Mouse (Mus musculus) layer of hippocampus, postnatal 14 days (tissue): Measurements from ENCODE around the gene Synpo2. TPM values are rescaled to one million over a fixed set of nuclear protein-coding genes. Genes with fewer than 3 reads are reported as not detected.
"Not testable (repeated sequence)": the region's sequence is repeated elsewhere in the genome, so short reads cannot be mapped to it uniquely, and the experiment has no call there.

ENCODE experiments used
- DNase-seq, 2 experiments: peaks; one replicate each; pipeline ENCODE4 v3.0.0; 2021 to 2022; ENCODE audit warnings: low spot score in 2 of 2, mixed read lengths in 1 of 2
- total RNA-seq, 2 experiments: library from RNA; stranded (reverse); gene quantifications; 2 replicates each; pipeline ENCODE4 v1.2.3; 2021

Gene Synpo2
- total RNA-seq, 2 experiments from 2014 or later, result 2.3 to 10.3 TPM

- no peak for DNase-seq
Observed at GRCm38 (mm10) chr3:123138274-123139003, 97.5 kb downstream of the Synpo2 start.

GRCm38 (mm10) chr3:123132101-123132500 is 103.8 kb downstream of the Synpo2 start:
- no peak for DNase-seq

GRCm38 (mm10) chr3:123131151-123131756 is 104.7 kb downstream of the Synpo2 start:
- no peak for DNase-seq

- DNase-seq, result no peak
Observed at GRCm38 (mm10) chr3:123130314-123131150, 105.4 kb downstream of the Synpo2 start.

- peak in 1 of 2 experiments; percentile 31 for DNase-seq
Observed at GRCm38 (mm10) chr3:123128781-123129180, 107.2 kb downstream of the Synpo2 start.

DNA sequence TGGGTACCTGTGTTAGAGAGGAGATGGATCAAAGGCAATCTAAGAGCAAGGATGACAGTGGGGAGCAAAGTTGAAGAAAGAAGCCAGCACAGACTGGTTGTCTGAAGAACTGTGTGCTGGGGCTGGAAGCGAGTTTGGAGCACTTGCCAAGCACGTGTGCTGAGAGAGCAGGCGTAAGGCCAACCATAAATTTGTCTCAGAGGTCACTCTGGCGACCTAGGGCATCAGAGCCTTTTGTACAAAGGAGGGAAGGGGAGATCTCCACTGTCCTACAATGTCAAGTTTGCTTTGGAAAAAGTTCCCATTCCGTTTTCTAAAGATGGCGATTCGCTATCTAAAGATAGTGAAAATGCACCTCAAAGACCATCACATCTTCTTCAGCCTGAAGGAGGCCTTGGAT is 107.9 kb downstream of the Synpo2 start:
- DNase-seq, result no peak

- DNase-seq, result not testable (repeated sequence)
Observed at GRCm38 (mm10) chr3:123126741-123127140, 109.2 kb downstream of the Synpo2 start.

DNA sequence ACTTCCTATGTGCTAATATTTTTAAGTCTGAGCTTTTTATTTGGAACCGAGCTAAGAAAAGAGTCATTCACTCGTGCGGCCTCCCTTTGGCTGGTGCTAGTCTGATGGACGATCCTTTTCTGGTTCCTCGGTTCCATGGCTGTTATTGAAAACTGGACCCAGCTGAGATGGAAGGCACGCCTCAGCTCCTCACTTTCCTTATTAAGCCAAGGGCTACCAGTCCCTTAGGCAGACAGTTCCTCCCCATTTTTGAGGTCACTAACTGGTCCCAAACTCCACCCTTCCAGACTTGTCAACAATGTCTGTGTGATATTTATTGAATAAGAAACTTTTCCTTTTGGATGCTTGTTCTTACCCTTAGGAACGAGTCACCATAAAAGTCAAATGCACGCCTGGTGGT is 112.1 kb downstream of the Synpo2 start:
- DNase-seq, result no peak

DNA sequence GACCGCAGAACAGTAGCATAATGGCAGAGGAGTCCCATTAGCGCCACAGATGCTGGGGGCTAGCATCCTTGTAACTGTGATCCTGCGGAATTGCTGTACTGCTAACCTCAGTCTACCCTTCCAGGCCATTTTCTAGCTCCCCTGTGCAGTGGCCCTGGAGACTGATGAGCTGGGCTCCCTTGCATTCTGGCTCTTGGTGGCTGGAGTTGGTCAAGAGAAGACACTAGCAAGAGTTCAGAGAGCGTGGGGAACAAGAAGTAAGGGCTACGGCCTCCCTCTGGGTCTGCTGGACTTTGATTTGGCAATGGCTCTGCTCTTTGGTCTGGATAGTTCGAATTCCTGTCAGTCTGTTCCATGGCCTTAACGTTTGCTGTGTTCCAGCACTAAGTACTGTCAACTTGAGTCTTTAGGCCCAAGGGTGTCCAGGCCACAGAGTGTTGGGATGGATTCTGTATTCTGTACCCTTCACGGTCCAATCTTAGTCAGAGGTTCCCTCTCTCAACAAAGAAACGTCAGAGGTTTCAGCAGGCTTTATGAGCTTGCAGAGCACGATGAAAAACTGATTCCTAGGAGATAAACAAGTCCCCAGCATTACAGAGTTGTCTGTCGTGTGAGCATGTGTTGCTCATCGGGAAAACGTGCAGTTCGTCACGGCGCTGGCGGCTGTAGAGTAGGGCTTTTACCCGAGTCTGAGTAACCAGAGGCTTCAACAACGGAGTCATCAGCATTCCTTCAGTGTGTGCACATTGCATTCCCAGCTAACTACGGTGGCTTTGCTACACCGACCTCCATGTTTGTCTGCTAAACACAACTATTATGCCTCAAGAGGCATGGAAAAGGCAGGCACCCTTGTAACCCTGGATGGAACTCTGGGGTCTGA is 113.6 kb downstream of the Synpo2 start:
- DNase-seq, result no peak

- DNase-seq, result no peak
Observed at GRCm38 (mm10) chr3:123116903-123117302, 119.0 kb downstream of the Synpo2 start.

GRCm38 (mm10) chr3:123115770-123116527 is 120.0 kb downstream of the Synpo2 start:
- DNase-seq, result no peak

DNA sequence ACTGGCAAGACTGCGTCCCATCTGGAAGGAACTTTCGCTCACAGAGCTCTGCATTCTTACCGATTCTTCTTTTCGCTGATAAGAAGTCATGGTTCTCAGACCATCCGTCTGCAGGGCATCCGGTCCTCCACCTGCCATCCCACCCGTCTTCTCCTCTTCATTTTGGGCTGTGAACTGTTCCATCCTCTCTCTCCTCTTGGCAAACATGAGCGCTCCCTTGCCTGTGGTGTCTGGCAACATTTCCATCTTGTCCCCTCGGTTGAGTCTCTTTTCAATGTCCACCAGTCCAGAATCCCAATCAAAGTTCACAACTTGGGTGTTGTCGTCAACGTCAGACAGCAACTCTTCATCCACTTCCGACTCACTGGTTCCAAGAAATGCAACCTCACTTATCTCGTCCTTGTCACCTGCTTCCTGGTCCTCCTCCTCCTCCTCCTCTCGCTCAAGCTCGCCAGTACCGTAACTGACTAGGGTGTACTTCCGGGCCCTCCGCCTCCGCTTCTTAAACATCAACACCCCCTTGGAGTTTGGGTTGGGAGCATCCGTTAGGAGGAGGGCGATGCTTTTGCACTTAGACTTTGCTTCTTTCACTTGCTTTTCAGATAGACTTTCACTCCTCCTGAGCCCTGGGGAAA is 121.8 kb downstream of the Synpo2 start:
- no peak for DNase-seq

DNA sequence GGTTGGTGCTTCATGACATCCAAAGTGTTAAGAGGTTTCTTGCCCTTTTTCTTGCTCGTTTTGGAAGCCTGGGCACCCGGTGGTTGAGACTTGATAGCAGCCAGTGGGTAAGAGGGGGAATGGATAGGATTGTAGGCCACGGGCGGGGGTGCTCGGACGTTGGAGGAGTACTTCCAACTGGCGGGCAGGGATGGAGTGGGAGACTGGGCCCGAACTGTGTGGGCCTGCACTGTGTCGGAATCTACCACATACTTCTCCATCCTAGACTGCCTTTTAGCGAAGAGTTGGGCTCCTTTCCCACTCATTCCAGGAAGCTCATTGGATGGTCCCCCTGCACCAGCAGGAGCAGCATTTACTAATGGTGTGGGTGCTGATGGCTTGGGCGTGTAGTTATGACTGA is 123.2 kb downstream of the Synpo2 start:
- no peak for DNase-seq

DNA sequence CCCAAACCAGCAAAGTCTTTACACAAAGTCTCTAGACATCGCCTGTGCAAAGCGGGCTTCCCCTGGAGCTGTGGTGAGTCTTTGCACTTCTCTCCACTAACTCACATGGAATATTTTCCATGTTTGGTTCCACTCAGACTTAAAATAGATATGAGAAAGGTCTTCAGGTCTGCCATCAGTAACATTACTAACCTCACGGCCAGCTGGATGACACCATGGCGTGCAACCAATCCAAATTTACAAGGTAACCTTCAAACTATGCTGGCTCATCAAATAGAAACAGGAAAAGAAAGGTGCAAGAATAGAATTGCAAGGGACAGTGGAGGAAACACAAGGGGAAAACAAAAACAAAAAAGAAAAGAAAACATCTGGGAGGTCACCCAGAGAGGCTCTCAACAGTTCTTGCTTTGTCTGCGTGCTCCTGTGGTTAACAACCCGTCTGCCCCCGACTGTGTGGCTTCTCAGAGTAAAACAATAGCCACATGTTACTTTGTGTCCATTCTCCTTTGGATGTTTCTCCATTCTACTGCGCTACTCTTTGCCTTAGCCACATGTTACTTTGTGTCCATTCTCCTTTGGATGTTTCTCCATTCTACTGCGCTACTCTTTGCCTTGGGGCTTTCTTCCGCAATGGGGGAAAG is 124.8 kb downstream of the Synpo2 start:
- no peak for DNase-seq

- no peak for DNase-seq
Observed at GRCm38 (mm10) chr3:123107830-123108549, 128.0 kb downstream of the Synpo2 start.

GRCm38 (mm10) chr3:123104325-123104724 is 131.6 kb downstream of the Synpo2 start:
- no peak for DNase-seq

- peak; percentile 52 to 75 for DNase-seq
Observed at GRCm38 (mm10) chr3:123103151-123103860, 132.6 kb downstream of the Synpo2 start.

- no peak for DNase-seq
Observed at GRCm38 (mm10) chr3:123101761-123102160, 134.2 kb downstream of the Synpo2 start.
